Mouse (Mus musculus) spleen, postnatal 0 days (tissue): Measurements from ENCODE around the gene Olfr1037. TPM values are rescaled to one million over a fixed set of nuclear protein-coding genes. Genes with fewer than 3 reads are reported as not detected.

Source experiments
- polyA plus RNA-seq: library from polyadenylated mRNA; unstranded; fragments of >200 nt; fragmentation: Nextera tagmentation; extraction: Ambion mirVana; gene quantifications from 2 replicates; pipeline ENCODE4 v1.2.1, GENCODE M21; 2015

Olfr1037 gene
- polyA plus RNA-seq = not detected in 2 replicates

GRCm38 (mm10) chr2:86087285-86087684 lies at the start of gene Olfr1037:
Gene Olfr1037 (minus strand): TSS chr2:86087385.

GRCm38 (mm10) chr2:86135828-86136227 lies 48.6 kb upstream of the Olfr1037 start, which contains the start of gene Olfr1039:
Gene Olfr1039 (minus strand): TSS chr2:86135928.

GRCm38 (mm10) chr2:86073692-86074091 lies 13.5 kb downstream of the Olfr1037 start, which contains the start of gene Olfr1036:
Gene Olfr1036 (plus strand): TSS chr2:86073992.

GRCm38 (mm10) chr2:86045561-86045960 lies 41.6 kb downstream of the Olfr1037 start, which contains the start of gene Olfr1034:
Gene Olfr1034 (plus strand): TSS chr2:86045861.

Other genes starting within 250 kb of the Olfr1037 start
- gene Olfr1019, start 241.9 kb downstream of the Olfr1037 start, polyA plus RNA-seq = not detected in 2 replicates
- gene Olfr1020, start 240.4 kb downstream of the Olfr1037 start, polyA plus RNA-seq = not detected in 2 replicates
- not detected in 2 replicates for gene Olfr1022, start 218.8 kb downstream of the Olfr1037 start, polyA plus RNA-seq
- gene Olfr1023, start 201.7 kb downstream of the Olfr1037 start, polyA plus RNA-seq = not detected in 2 replicates
- not detected in 2 replicates for gene Olfr1024, start 182.3 kb downstream of the Olfr1037 start, polyA plus RNA-seq
- not detected in 2 replicates for gene Olfr1025-ps1, start 172.2 kb downstream of the Olfr1037 start, polyA plus RNA-seq
- gene Olfr1026, start 165.8 kb downstream of the Olfr1037 start, polyA plus RNA-seq = not detected in 2 replicates
- gene Olfr1028, start 136.9 kb downstream of the Olfr1037 start, polyA plus RNA-seq = not detected in 2 replicates
- not detected in 2 replicates for gene Olfr1029, start 113.5 kb downstream of the Olfr1037 start, polyA plus RNA-seq
- gene Olfr1030, start 108.1 kb downstream of the Olfr1037 start, polyA plus RNA-seq = not detected in 2 replicates
- gene Olfr1031, start 97.1 kb downstream of the Olfr1037 start, polyA plus RNA-seq = not detected in 2 replicates
- gene Olfr1032, start 81.8 kb downstream of the Olfr1037 start, polyA plus RNA-seq = not detected in 2 replicates
- gene Olfr1033, start 66.8 kb downstream of the Olfr1037 start, polyA plus RNA-seq = 5.2 and 5.3 TPM in 2 replicates
- gene Olfr1034, start 41.5 kb downstream of the Olfr1037 start, polyA plus RNA-seq = 0.05 and 0.07 TPM in 2 replicates
- not detected in 2 replicates for gene Olfr1036, start 13.4 kb downstream of the Olfr1037 start, polyA plus RNA-seq
- not detected in 2 replicates for gene Olfr1039, start 48.5 kb upstream of the Olfr1037 start, polyA plus RNA-seq
- gene Olfr1040, start 59.3 kb upstream of the Olfr1037 start, polyA plus RNA-seq = not detected in 2 replicates
- gene Olfr1042, start 74.5 kb upstream of the Olfr1037 start, polyA plus RNA-seq = not detected in 2 replicates
- not detected in 2 replicates for gene Olfr1043, start 80.1 kb upstream of the Olfr1037 start, polyA plus RNA-seq
- gene Olfr1044, start 90.4 kb upstream of the Olfr1037 start, polyA plus RNA-seq = 0.27 TPM in 1 of 2 replicates, not detected in the other
- gene Olfr52, start 98.3 kb upstream of the Olfr1037 start, polyA plus RNA-seq = not detected in 2 replicates
- gene Olfr1045, start 115.6 kb upstream of the Olfr1037 start, polyA plus RNA-seq = not detected in 2 replicates
- gene Olfr1046, start 131.9 kb upstream of the Olfr1037 start, polyA plus RNA-seq = not detected in 2 replicates
- gene Olfr1047, start 144.0 kb upstream of the Olfr1037 start, polyA plus RNA-seq = not detected in 2 replicates
- not detected in 2 replicates for gene Olfr1048, start 152.9 kb upstream of the Olfr1037 start, polyA plus RNA-seq
- not detected in 2 replicates for gene Olfr1049, start 170.9 kb upstream of the Olfr1037 start, polyA plus RNA-seq
- not detected in 2 replicates for gene Olfr1051, start 191.7 kb upstream of the Olfr1037 start, polyA plus RNA-seq
- not detected in 2 replicates for gene Olfr1052, start 205.1 kb upstream of the Olfr1037 start, polyA plus RNA-seq
- gene Olfr1053, start 227.9 kb upstream of the Olfr1037 start, polyA plus RNA-seq = not detected in 2 replicates
- gene Olfr1054, start 248.0 kb upstream of the Olfr1037 start, polyA plus RNA-seq = not detected in 2 replicates